Mouse (Mus musculus) liver, embryonic 12.5 days (tissue): Measurements from ENCODE around the gene Cipc. TPM values are rescaled to one million over a fixed set of nuclear protein-coding genes. Genes with fewer than 3 reads are reported as not detected.

Experiments used
- ATAC-seq: fragments of 200-750 bp; cut with Nextera tagmentation; 2 replicates; pipeline ENCODE4 v1.8.0; 2017; ENCODE audit warnings: moderate number of reproducible peaks, mild to moderate bottlenecking, moderate library complexity
- H3K27ac ChIP-seq: fragments of 300-500 bp; sonication (generic); 2 replicates; pipeline ENCODE4 v1.5.1; 2016; ENCODE audit warnings: mild to moderate bottlenecking
- H3K27me3 ChIP-seq: fragments of 300-500 bp; sonication (generic); replicated peaks from 2 replicates; pipeline ENCODE4 v1.6.1; 2016; ENCODE audit warnings: mild to moderate bottlenecking, moderate library complexity
- H3K36me3 ChIP-seq: fragments of 300-500 bp; sonication (generic); 2 replicates; pipeline ENCODE4 v1.6.1; 2016; ENCODE audit warnings: mild to moderate bottlenecking, moderate library complexity
- H3K4me1 ChIP-seq: fragments of 300-500 bp; sonication (generic); 2 replicates; pipeline ENCODE4 v1.6.1; 2016
- H3K4me2 ChIP-seq: fragments of 300-500 bp; sonication (generic); 2 replicates; pipeline ENCODE4 v1.6.1; 2016; ENCODE audit warnings: mild to moderate bottlenecking, moderate library complexity
- H3K4me3 ChIP-seq: fragments of 300-500 bp; sonication (generic); 2 replicates; pipeline ENCODE4 v1.5.1; 2016; ENCODE audit warnings: mild to moderate bottlenecking, moderate library complexity
- H3K9ac ChIP-seq: fragments of 300-500 bp; sonication (generic); 2 replicates; pipeline ENCODE4 v1.6.1; 2016; ENCODE audit warnings: mild to moderate bottlenecking, moderate library complexity
- H3K9me3 ChIP-seq: fragments of 300-500 bp; sonication (generic); replicated peaks from 2 replicates; pipeline ENCODE4 v1.6.1; 2016; ENCODE audit warnings: mild to moderate bottlenecking, moderate library complexity
- WGBS: fragments of 180-500 bp; shearing (Covaris S2); methylation state at CpG from one replicate; pipeline ENCODE4 v1.1.7; 2016; ENCODE audit not compliant: insufficient replicate concordance; 5-methylcytosine and 5-hydroxymethylcytosine counted together
- polyA plus RNA-seq: library from polyadenylated mRNA; unstranded; fragments of >200 nt; fragmentation: Nextera tagmentation; extraction: Ambion mirVana; gene quantifications from 2 replicates; pipeline ENCODE4 v1.2.1, GENCODE M21; 2016

Cipc gene
- polyA plus RNA-seq, 1 experiment from 2014 or later, result 18.0 TPM

DNA sequence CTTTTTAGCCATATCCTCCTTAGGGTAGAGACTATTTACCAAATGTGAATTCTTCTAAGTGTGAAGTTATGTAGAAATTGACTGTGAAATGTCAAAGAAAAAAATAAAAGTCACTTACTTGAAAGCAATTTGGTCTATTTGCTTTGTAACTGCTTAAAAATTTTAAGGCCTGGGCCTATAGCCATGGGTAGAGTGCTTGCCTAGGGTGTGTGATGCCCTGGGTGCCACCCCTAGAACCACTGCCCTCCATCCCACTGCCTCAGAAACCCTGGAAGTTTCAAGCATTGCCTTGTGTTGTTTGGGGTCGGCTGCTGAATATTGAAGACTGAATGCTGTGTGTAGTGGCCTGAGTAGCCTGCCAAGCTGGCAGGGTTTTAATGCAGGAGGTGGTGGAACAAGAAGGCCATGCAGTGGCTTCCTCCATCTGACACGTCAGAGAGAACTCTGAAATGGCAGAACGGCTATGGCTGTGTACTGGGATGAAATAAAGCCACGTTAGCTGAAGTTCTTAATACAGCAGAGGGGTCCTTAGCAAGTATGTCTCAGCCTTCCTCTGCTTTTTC, 18.5 kb downstream of the Cipc start:
- Histone ChIP-seq H3K27ac (no peak overlapping the region), H3K27me3 (no peaks in the 10 kb centered on the region), H3K4me2 (no peak overlapping the region), H3K36me3 (peaks cover 48% of the 10 kb centered on the region), H3K9ac (no peak overlapping the region), H3K4me1 (peaks cover 28% of the 10 kb centered on the region), H3K4me3 (no peak overlapping the region), H3K9me3 (no peaks in the 10 kb centered on the region)
- ATAC-seq, result no peak
- WGBS, result 83% methylated on average over 4 of the region's 4 CpGs

DNA sequence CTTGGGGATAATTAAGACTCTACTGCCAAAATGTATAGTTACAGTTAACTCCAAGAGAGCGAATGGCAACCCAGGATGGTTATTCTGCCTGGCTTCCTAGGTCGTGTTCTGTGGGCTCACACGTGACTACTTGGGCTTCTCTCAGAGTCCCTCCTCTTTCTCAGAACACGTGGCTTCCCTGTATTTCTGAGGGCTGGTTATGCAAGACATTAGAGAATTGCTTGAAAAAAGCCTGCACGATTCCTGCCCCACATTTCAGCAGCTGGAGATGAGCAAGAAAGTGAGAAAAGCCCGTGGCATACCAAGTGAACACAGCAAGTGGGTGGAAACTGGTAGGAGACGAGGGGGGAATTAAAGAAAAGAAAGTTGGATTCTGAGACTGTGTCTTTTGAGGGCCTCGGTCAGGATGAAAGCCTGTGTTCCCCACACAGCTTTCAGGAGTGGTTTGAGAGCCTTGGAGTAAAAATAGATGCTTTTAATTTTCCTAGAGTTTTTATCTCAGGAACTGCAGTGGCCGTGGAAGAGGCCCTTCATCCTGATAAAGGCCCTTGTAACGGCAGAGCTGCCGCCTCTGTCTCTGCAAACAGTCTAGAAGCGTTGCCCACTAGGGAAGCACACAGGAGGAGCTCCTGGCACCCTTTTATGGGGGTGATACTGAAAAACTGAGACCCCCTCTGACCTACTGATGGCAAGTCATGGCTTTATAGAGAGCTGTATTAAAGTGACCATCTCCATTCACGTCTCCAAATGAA, 21.8 kb downstream of the Cipc start:
- WGBS, result 26% methylated on average over 13 of the region's 13 CpGs
- Histone ChIP-seq H3K4me2 (peak overlapping the region; percentile 55), H3K4me1 (peaks cover 33% of the 10 kb centered on the region), H3K36me3 (peaks cover 15% of the 10 kb centered on the region), H3K27me3 (no peaks in the 10 kb centered on the region), H3K9ac (peak overlapping the region; percentile 44), H3K4me3 (peak overlapping the region; percentile 4; the same call in 1 of the 2 replicates), H3K27ac (peak overlapping the region; percentile 74), H3K9me3 (no peaks in the 10 kb centered on the region)
- peak; percentile 84 for ATAC-seq

GRCm38 (mm10) chr12:86969220-86969601, 22.4 kb downstream of the Cipc start:
- 59% methylated on average over 3 of the region's 3 CpGs for WGBS
- ATAC-seq, result peak; percentile 58
- Histone ChIP-seq H3K27me3 (no peaks in the 10 kb centered on the region), H3K36me3 (peaks cover 11% of the 10 kb centered on the region), H3K27ac (peak overlapping the region; percentile 74), H3K9me3 (no peaks in the 10 kb centered on the region), H3K4me1 (peaks cover 34% of the 10 kb centered on the region), H3K4me3 (peak overlapping the region; percentile 4; the same call in 1 of the 2 replicates), H3K4me2 (peak overlapping the region; percentile 55), H3K9ac (peak overlapping the region; percentile 44)

DNA sequence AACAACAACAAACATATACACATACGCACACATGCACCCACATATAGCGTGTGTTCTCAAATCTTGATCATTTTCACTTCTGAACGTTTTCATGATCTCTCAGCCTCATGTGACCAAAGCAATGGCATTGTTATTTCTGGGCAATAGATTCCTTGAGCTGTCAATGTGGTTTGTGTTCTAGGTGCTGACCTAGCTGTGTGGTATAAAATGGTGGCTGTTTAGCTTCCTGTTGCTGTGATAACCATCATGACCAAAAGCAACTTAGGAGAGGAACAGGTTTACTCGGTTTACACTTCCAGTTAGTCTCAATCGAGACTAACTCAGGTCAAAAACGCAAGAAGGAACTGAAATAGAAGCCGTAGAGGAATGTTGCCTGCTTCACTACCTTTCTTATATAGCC, 24.2 kb downstream of the Cipc start:
- 64% methylated on average over 7 of the region's 7 CpGs for WGBS
- Histone ChIP-seq H3K9me3 (no peaks in the 10 kb centered on the region), H3K4me2 (no peak overlapping the region), H3K4me1 (peaks cover 48% of the 10 kb centered on the region), H3K27ac (no peak overlapping the region), H3K27me3 (peaks cover 10% of the 10 kb centered on the region), H3K4me3 (no peak overlapping the region), H3K36me3 (0 out of 2 replicates have a peak, but pooled peaks cover 3% of the 10 kb centered on the region), H3K9ac (no peak overlapping the region)
- ATAC-seq, result no peak

DNA sequence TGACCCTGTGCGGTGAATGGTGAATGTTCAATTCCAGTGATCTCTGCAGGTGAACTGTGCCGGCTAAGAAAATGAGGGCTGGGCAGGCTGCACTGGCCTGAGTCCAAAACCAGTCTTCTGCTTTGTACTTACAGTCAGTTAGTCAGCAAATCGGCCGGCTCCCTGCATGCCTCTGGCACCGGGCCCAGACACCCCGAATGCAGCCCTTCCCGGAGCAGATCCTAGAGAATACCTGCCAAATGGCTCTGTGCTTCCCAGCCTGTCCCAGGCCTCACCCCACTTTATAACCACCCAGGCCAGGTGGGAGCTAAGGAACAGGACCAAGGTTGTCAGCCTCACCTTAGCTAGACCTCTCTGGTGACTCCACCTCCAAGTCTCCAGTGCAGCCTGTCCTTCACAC, 26.4 kb downstream of the Cipc start:
- H3K27ac ChIP-seq, result no peak overlapping the region
- H3K4me2 ChIP-seq, result no peak overlapping the region
- no peaks in the 10 kb centered on the region for H3K36me3 ChIP-seq
- no peak overlapping the region for H3K9ac ChIP-seq
- H3K4me3 ChIP-seq, result no peak overlapping the region
- no peak for ATAC-seq
- 59% methylated on average over 7 of the region's 7 CpGs for WGBS
- peaks cover 27% of the 10 kb centered on the region for H3K27me3 ChIP-seq
- peaks cover 39% of the 10 kb centered on the region for H3K4me1 ChIP-seq
- H3K9me3 ChIP-seq, result no peaks in the 10 kb centered on the region

DNA sequence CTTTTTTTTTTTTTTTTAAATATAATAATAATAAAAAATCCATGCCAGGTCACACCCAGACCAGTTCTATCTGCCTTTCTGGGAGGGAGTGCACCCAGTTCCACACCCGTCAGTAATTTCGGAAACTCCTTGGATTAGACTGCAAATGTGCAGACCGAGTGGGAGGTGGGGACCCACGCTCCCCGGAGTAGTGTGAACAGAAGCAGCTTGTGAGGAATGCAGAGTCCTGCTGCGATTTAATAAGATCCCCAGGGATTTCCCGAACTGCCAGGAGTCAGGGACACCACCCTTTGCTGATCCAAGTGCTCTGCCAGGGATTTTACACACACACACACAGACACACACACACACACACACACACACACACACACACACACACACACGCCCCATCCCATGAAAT, 26.9 kb downstream of the Cipc start:
- 61% methylated on average over 8 of the region's 8 CpGs for WGBS
- H3K9me3 ChIP-seq, result no peaks in the 10 kb centered on the region
- H3K4me1 ChIP-seq, result peaks cover 35% of the 10 kb centered on the region
- no peaks in the 10 kb centered on the region for H3K36me3 ChIP-seq
- H3K4me2 ChIP-seq, result no peak overlapping the region
- ATAC-seq, result no peak
- H3K27ac ChIP-seq, result no peak overlapping the region
- peaks cover 32% of the 10 kb centered on the region for H3K27me3 ChIP-seq
- no peak overlapping the region for H3K4me3 ChIP-seq
- H3K9ac ChIP-seq, result no peak overlapping the region

GRCm38 (mm10) chr12:86974387-86975288, 27.8 kb downstream of the Cipc start:
- peak overlapping the region; percentile 74 for H3K4me2 ChIP-seq
- peaks cover 25% of the 10 kb centered on the region for H3K4me1 ChIP-seq
- H3K36me3 ChIP-seq, result no peaks in the 10 kb centered on the region
- H3K27ac ChIP-seq, result no peak overlapping the region
- ATAC-seq, result peak; percentile 60
- WGBS, result 13% methylated on average over 39 of the region's 40 CpGs
- peak overlapping the region; percentile 33 for H3K4me3 ChIP-seq
- H3K9me3 ChIP-seq, result no peaks in the 10 kb centered on the region
- H3K27me3 ChIP-seq, result peaks cover 38% of the 10 kb centered on the region
- peak overlapping the region; percentile 44; the same call in 1 of the 2 replicates for H3K9ac ChIP-seq

DNA sequence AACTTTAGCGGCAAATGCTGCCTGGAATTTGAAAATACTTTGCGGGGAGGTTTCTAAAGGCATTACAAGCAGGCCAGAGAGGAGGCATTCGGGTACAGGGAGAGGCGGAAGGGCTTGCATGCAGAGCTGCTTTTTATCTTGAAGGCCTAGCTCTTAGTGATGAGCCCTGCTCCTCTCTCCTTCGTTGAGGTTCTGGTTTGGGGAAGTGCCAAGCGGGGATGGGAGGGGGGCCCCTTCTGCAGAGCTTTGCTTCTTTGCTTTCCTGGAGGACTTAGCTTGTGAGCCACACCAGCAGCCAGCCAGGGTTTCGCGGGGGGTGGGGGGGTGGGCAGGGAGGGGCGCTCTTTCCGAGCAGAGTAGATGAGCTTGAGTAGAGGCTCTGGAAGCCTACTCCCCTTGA, 28.9 kb downstream of the Cipc start:
- Histone ChIP-seq H3K4me1 (peaks cover 20% of the 10 kb centered on the region), H3K4me2 (no peak overlapping the region), H3K36me3 (no peaks in the 10 kb centered on the region), H3K27ac (no peak overlapping the region), H3K9me3 (no peaks in the 10 kb centered on the region), H3K27me3 (peaks cover 49% of the 10 kb centered on the region), H3K4me3 (no peak overlapping the region), H3K9ac (no peak overlapping the region)
- ATAC-seq, result no peak
- WGBS, result 42% methylated on average over 10 of the region's 10 CpGs

- H3K27ac ChIP-seq, result no peak overlapping the region
- WGBS, result 42% methylated on average over 6 of the region's 6 CpGs
- no peak overlapping the region for H3K4me3 ChIP-seq
- no peak overlapping the region for H3K4me2 ChIP-seq
- H3K4me1 ChIP-seq, result peaks cover 20% of the 10 kb centered on the region
- peaks cover 58% of the 10 kb centered on the region for H3K27me3 ChIP-seq
- H3K9ac ChIP-seq, result no peak overlapping the region
- H3K9me3 ChIP-seq, result no peaks in the 10 kb centered on the region
- no peak for ATAC-seq
- H3K36me3 ChIP-seq, result no peaks in the 10 kb centered on the region
Observed at GRCm38 (mm10) chr12:86976511-86977168, 29.8 kb downstream of the Cipc start.

GRCm38 (mm10) chr12:86977833-86978232, 31.0 kb downstream of the Cipc start:
- Histone ChIP-seq H3K27ac (no peak overlapping the region), H3K27me3 (peaks cover 70% of the 10 kb centered on the region), H3K9me3 (no peaks in the 10 kb centered on the region), H3K4me1 (peaks cover 18% of the 10 kb centered on the region), H3K36me3 (no peaks in the 10 kb centered on the region), H3K9ac (no peak overlapping the region), H3K4me2 (no peak overlapping the region), H3K4me3 (no peak overlapping the region)
- ATAC-seq, result no peak
- 19% methylated on average over 15 of the region's 15 CpGs for WGBS

DNA sequence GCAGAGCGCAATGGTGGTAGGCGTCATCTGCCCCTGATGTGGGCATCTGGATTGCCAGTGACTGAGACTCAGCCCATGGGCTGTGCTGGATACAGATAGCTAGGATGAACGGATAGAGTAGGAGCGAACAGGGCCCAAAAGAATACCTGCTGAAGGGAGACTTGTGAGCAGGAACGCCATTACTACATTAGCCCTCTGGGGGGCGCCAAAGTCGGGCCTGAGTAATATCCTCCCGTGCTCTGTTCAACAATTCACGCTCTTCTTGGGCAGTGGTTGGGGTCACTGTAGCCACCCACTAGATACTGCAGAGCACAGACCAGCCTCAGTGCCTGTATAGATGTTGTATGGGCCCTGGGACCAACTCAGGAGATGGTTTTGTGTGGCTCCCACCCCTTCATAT, 34.3 kb downstream of the Cipc start:
- H3K4me2 ChIP-seq, result no peak overlapping the region
- no peak overlapping the region for H3K4me3 ChIP-seq
- no peaks in the 10 kb centered on the region for H3K36me3 ChIP-seq
- no peaks in the 10 kb centered on the region for H3K9me3 ChIP-seq
- H3K27me3 ChIP-seq, result peaks cover 92% of the 10 kb centered on the region
- H3K4me1 ChIP-seq, result no peaks in the 10 kb centered on the region
- no peak for ATAC-seq
- 22% methylated on average over 9 of the region's 9 CpGs for WGBS
- no peak overlapping the region for H3K27ac ChIP-seq
- H3K9ac ChIP-seq, result no peak overlapping the region
